Mouse (Mus musculus) gastrocnemius, postnatal 36 days (tissue): ENCODE measurements around the gene Fbp2. TPM values are rescaled to one million over a fixed set of nuclear protein-coding genes. Genes with fewer than 3 reads are reported as not detected.
A peak's percentile ranks its signal among the peaks of the same experiment; 100 is the strongest.
"Not testable (repeated sequence)": the region's sequence is repeated elsewhere in the genome, so short reads cannot be mapped to it uniquely, and the experiment has no call there.

Experiments used
- DNase-seq, 2 experiments: peaks; one replicate each; pipeline ENCODE4 v3.0.0; 2022
- intact Hi-C: fragments of 180-260 bp; cut with DNase I; formaldehyde crosslinking; loops from one replicate; pipeline ENCODE4 v1.15.1; 2025
- total RNA-seq, 2 experiments: library from RNA; stranded (reverse); gene quantifications; 2 replicates each; pipeline ENCODE4 v1.2.3; 2021

Fbp2 gene
- total RNA-seq, 2 experiments from 2014 or later: 45.8 to 86.2 TPM

DNA sequence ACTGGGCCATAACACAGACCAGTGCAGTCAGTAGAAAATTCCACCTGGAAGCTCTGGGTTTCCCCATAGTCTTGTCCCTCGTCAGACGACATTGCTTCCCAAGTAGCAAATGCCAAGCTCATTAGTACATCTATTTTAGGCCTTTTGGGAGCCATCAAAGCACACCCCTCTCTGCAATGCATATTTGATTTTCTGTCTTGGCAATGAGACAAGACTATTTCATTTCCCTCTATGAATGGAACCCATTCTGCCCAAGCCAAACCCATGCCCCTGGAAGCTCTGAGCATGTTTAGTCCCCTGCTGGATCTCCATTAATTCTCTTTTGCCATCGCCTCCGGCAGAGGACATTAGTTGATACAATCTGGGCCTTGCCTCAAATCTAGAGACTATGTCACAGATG is 8.6 kb upstream of the Fbp2 start:
- no peak for DNase-seq
- intact Hi-C loops: no loop called here

DNA sequence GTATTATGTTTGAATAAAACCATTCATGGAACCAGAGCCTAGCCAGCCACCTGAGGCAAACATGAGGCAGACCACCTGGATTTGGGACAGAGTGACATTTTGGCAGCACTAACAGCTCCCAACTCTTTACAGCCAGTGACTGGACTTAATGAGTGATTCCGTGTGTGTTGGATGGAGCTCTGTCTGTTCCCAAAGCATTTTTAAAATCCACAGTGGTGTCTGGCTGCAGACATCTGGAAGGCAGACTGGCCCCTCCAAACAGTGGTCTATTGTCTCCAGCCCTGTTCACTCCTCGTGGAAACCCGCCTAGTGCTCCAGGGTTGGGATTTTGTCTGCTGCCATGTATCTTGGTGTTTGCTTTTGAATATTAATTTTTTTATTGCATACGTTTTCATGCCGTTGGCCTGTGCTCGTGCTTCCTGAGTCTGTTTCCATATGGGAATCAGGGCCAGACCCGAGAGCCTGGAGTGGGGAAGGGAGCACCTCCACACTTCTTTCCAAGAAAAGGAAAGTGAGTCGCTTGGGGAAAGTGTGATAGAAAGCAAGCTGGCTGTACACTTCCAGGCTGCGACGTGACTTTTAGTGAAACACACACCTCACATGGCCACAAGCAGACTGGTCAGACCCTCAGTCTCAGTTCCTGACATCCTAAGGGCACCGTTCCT is 7.6 kb upstream of the Fbp2 start:
- DNase-seq: no peak
- intact Hi-C loops: no loop called here

DNA sequence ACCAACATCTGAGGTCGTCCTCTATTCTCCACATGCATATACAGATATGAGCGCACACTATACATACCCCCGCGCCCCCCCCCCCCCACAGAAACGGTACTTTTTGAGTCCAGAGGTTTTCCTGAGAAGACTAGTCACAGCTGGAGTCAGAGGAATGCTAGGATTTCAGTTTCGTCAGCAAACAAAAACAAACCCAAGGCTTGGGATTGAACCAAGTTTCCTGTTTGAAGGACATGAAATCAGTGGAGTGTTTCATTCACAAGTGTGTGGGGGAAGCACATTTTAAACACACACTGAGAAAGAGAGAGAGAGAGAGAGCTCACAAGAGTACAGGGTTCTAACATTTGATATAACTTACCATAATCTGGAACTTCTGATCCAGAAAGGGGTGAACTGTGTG is 5.5 kb upstream of the Fbp2 start:
- intact Hi-C loops: no loop called here
- DNase-seq: no peak

DNA sequence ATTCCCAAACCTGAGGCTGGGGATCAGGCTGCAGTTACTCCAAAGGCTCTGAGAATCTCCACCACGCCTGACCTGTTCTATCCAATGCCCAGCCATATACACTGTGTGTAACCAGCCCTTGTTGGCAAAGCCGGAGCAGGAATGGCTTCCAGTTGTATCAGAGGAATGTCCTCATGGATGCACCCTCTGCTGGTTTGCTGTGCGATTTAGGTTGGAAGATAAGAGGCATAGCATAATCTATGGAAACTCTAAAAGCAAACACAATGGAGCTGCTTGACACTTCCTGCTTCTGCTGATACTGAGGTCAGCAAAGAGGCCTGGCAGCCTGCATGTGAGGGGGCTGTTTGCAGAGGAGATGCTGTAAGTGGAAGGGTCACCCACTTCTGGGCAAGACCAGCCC is 4.7 kb upstream of the Fbp2 start:
- intact Hi-C loops: no loop called here
- no peak for DNase-seq

DNA sequence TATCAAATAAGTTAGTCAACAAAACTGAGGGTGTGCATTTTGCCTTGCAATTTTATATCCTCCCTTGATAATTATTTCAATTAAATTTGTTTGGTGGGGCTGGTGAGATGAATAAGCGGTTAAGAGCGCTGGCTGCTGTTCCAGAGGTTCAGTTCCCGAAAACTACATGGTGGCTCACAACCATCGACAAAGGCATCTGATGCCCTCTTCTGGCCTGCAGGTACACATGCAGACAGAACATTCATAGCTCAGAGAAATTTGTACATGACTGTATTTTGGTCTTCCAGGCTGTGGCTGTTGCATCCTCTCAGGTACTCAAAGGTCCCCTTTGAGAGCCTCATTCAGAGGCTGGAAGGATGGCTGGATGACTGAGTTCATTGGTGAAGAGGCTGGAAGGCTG is 1.8 kb upstream of the Fbp2 start:
- no peak for DNase-seq
- intact Hi-C loops: no loop called here

DNA sequence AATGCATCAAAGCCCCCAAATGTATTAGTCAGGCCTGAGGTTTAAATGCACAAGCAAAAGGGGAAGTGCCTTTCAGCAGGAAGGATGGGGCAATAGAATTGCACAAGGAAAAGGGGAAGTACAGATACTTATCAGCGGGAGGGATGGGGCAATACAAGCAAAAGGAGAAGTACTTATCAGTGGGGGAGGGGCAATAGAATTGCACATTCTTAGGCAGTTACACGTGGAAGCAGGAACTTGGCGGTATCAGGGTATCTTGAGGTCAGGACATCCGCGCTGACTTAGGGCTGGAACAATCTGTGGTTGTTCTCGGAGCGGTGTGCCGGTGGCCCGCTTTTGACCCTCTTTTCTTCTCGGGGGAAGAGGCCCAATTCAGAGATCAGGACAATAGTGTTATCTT is 1.0 kb upstream of the Fbp2 start:
- DNase-seq: not testable (repeated sequence)
- intact Hi-C loops: loop anchor here (5.0 kb wide), 1 partner anchor 392 kb away; the partner anchor contains the start of gene Gm49359

DNA sequence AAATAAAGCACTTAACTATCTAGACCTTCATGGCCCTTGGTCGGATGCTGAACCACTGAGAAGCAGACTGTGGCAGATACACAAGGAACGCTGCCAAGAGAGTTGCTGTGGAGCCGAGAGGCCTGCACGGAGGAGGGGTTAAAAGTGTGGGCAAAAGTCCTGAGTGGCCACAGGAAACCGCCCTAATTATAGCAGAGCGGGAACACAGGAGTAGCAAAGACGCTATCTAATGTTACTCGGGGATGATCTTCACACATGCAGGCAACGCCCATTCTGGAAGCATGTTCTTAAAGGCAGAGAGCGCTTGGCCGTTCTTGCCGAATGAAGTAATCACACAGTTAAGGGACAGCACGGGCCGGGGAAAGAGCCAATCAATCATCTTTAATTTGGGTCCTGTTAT is 1.4 kb downstream of the Fbp2 start:
- peak; percentile 25 to 41 for DNase-seq
- intact Hi-C loops: loop anchor here (5.0 kb wide), 1 partner anchor 390 kb away; the partner anchor contains the start of gene Gm49359

DNA sequence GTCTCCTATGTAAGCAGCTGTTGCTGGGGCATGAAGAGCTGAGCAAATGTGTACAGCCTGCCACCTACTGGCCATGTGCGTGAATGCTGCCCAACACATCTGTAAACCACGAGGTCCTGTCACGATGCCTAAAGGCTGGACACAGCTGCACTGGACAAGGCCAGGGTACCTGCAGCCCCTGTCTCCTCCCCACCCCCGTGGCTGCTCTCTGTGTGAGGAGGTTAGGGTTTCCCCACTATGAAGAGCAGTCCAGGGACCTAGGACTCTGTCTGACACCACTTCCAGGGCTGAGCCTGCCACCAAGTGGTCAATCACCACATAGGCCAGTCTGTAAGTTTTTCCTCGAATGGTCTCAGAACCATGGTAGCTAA is 1.9 kb downstream of the Fbp2 start:
- peak; percentile 64 to 75 for DNase-seq
- intact Hi-C loops: loop anchor here (5.0 kb wide), 1 partner anchor 389 kb away; the partner anchor contains the start of gene Gm49359

DNA sequence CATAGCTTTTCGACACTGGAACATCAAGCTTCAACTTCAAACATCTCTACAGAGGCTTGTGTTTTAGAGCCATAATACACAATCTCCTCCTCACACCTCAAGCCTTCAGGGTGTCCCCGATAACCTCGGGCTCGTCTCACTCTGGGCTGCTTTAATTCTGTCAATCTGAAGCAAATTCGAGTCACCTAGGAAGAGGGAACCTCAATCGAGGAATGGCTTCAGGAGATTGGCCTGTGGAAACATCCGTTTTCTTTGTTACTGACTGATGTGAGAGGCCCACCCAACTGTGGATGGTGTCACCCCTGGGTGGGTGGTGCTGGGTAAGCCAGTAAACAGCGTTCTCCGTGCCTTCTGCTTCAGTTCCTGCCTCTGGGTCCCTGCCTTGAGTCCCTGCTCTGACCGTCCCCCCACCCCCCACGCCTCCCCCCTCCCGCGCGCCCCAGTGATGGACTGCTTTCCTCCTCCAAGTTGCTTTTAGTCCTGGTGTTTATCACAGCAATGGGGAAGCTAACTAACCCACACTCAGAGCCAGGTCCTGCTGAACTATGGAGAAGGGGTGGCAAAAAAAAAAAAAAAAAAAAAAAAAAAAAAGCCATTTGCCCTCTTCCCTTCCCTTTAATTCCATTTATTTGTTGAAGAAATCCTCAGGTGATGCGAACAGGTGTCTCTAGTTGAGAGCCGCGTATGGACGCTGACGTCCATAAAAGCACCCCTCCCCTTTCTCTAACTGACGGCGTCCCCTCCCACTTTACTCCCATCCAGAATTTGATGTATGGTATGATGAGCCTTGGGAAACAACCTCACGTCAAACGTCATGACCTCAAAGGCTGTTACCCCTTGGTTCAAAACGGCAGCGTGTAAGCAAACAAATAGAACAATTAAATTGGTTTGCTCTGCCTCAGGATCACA is 2.6 kb downstream of the Fbp2 start:
- intact Hi-C loops: loop anchor here (5.0 kb wide), 1 partner anchor 388 kb away; the partner anchor contains the start of gene Gm49359
- no peak for DNase-seq

DNA sequence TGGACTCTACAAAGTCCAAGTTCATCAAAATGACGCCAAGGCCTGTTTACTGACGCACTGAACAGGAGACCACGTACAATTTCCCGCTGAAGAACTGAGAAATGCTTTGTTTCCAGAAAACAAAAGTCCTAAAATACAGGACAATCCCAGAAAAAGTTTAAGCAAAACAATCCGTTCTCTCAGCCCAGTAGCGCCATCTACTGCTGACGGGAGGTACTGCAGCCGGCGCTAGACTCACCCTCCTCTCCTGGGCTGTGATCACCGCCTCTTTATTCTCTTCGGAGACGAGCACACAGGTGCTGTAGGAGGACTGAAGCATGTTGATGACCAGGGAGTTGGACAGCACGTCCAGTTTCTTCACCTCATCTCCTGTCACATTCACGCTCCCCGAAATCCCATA is 3.6 kb downstream of the Fbp2 start:
- intact Hi-C loops: loop anchor here (5.0 kb wide), 2 partner anchors 87 to 387 kb away; partner anchors contain the start of gene Gm49359
- peak; percentile 59 to 62 for DNase-seq

DNA sequence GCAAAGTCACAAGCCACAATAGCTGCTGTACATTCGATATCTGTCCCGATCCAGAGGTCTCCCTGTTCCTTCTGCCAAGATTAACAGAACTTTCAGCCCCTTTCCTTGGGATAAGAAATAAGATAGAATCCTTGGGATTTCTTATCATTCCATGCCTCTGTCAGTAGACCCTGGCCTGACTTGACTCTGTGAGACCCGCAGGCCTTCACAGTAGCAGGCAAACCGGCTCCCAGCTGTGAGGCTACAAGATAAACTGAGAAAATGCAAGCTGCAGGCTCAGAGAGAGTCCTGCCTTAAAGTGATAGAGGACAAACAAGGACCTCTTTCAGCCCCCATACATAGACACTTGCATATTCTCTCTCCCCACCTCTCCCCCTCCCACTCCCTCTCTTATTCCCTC is 24.9 kb downstream of the Fbp2 start:
- DNase-seq: no peak
- intact Hi-C loops: no loop called here

DNA sequence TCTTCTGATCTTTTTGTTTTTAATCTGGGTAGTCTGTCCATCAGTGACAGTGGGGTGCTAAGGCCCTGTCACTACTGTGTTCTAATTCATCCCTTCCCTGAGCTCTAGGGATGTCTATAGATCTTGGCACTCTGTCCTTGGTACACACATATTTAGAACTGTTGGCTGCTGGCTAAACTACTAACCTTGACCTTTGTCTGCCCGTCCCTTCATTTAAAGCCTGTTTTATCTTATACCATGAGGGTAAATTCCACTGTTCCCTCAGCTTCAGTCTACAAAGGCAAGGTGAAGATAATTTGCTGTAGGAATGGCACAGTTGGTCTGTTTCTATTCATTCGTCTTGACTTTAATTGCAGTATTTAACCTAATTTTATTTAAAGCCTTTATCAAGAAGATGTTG is 26.0 kb downstream of the Fbp2 start:
- intact Hi-C loops: no loop called here
- no peak for DNase-seq

DNA sequence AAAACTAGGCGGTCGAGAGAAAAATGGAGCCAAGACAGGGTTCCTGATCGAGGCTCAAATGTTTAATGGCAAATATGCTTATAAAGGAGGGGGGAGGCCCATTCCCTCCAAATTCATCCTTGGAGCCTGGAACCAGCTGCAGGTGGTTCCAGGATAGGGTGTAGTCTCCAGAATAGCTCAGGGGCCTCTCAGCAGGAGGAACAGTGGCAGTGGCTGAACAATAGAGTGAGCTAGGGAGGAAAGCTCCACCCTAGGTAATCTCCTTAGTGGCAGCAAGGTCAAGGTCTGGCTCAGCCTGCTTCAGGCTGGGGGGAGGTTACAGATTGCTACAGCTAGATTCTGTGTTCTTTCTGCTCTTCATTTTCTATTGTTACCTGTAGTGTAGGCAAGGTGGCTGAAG is 42.5 kb downstream of the Fbp2 start:
- intact Hi-C loops, DNase-seq: not testable (repeated sequence)

DNA sequence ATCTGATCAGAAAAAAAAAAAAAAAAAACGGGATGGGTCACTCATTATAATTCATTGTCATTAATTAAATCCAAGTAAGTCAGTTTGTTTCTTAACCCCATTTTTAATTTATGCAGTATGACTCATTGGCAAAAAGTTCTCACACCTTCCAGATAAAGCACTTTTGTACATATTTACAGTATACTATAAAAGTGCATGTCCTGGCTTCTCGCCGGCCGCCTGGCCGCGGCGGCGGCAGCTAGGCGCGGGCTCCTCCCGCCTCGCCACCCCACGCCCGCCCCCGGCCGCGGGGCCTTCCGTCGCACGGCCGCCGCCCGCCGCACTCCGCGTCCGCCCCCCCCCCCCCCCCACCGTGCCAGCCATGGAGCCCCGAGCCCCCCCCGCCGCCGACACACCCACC is 45.5 kb downstream of the Fbp2 start:
- intact Hi-C loops: no loop called here
- DNase-seq: no peak

DNA sequence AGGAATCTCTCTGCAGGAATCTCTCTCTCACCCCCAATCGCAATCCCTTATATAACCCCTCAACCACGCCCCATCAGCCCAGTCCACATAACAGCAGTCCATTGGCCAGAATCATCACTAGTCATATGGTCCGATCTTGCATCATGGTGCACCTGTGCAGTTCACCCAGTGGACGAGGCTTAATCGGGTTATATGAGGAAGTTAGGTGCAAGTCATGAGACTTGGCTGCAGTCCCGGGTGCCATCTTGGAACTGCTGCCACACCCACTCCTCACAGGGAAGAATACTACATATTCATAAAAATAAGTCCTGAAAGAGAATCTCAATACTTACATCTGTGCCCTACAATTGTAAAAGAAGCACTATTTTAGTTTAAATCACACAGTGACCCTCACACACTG is 50.2 kb downstream of the Fbp2 start:
- intact Hi-C loops: not testable (repeated sequence)

More for the DNA sequence above, 50.2 kb downstream of the Fbp2 start:
- not testable (repeated sequence) for DNase-seq

Other genes starting within 250 kb of the Fbp2 start
- gene 6720489N17Rik, start 234.2 kb downstream of the Fbp2 start, total RNA-seq: under 1 TPM; 0.30 to 0.66 TPM
- gene Platr25, start 97.7 kb downstream of the Fbp2 start, total RNA-seq: 1 to 10 TPM; 1.7 to 1.8 TPM
- gene Gm5141, start 72.6 kb downstream of the Fbp2 start, total RNA-seq: under 1 TPM; 0.43 to 0.47 TPM
- gene Fbp1, start 29.9 kb upstream of the Fbp2 start, total RNA-seq: not detected
- 10 to 100 TPM; 62.5 to 70.3 TPM for gene 2010111I01Rik, start 106.5 kb upstream of the Fbp2 start, total RNA-seq